Mouse (Mus musculus) kidney, postnatal 36 days (tissue): ENCODE measurements around the gene Fam57a.
"Not testable (repeated sequence)": the region's sequence is repeated elsewhere in the genome, so short reads cannot be mapped to it uniquely, and the experiment has no call there.

ENCODE experiments used
- DNase-seq, 2 experiments: peaks; one replicate each; pipeline ENCODE4 v3.0.0; 2021 to 2022; ENCODE audit warnings: mixed read lengths in 2 of 2

The Fam57a gene

DNA sequence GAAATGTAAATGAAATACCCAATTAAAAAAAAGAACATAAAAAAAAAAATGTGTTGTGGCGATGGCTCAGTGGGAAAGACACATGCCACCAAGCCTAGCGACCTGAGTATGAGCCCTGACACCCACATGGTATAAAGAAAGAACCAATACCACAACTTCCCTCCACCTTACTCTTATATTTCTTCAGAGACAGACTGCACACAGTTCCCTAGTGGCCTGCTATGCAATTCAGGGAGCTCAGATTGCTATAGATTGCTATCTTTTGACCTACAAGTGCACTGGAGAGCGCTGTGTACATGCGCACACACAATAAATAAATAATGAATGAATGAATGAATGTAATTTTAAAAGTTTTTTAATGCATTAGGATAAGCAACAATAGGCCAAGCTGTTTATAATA lies 4.3 kb downstream of the Fam57a start:
- DNase-seq: no peak

DNA sequence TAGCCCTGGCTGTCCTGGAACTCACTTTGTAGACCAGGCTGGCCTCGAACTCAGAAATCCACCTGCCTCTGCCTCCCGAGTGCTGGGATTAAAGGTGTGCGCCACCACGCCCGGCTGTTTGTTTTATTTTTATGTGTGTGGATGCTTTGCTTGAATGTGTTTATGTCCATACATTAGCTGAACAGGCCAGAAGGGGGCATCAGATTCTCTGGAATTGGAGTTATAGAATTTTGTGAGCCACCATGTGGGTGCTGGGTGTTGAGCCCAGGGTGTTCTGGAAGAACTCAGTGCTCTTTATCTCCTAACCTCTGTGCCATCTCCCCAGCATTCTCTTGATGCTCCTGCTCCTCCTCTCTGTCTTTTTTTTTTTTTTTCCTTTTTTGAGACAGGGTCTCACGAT lies 7.4 kb downstream of the Fam57a start:
- DNase-seq: no peak

- DNase-seq: peak in 1 of 2 experiments; percentile 29
These were observed 17.0 kb downstream of the Fam57a start for GRCm38 (mm10) chr11:76196275-76196976.

DNA sequence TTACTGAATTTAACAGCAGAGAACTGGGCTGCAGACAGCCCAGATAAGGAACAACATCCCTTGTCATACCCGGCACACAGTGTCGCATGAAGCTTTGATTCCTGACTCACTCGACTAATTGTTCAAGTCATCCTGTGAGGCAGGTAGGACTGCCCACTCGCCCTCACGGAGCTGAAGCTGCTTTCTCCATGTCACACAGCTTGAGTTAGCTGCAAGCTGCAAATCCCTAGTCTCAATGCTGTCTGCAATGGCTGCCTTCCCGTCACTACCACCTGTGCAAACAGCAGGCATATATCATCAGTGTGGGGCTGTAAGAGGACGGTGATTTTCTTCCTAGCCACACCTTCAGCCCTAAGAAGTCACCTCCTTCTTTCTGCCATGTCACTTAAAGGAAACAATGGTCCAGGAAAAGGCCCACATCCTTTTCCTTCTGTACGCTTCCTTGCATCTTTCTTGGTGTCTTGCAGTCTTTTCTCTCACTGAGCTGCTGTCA lies 17.6 kb downstream of the Fam57a start:
- DNase-seq: no peak

- peak; percentile 86 to 93 for DNase-seq
These were observed 22.5 kb downstream of the Fam57a start for GRCm38 (mm10) chr11:76201761-76202674.

DNA sequence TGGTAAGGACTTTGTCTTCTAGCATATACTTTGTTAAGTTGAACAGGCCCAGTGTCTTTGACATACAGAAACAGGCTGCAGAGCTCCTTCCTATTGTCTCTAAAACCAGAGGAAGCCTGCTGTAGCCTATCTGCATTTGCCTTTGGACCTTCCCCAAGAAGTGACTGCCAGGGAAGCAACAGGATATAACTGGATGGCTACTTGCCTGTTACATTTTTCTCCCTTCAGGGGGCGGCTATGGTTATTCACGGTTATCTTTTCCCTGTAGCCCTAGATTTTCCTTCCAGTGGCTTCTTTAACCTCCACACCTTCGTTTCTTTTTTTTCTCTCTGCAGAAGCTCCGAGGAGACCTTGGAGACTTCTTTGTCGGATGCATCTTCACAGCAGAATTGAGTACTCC lies 27.3 kb downstream of the Fam57a start:
- DNase-seq: no peak

DNA sequence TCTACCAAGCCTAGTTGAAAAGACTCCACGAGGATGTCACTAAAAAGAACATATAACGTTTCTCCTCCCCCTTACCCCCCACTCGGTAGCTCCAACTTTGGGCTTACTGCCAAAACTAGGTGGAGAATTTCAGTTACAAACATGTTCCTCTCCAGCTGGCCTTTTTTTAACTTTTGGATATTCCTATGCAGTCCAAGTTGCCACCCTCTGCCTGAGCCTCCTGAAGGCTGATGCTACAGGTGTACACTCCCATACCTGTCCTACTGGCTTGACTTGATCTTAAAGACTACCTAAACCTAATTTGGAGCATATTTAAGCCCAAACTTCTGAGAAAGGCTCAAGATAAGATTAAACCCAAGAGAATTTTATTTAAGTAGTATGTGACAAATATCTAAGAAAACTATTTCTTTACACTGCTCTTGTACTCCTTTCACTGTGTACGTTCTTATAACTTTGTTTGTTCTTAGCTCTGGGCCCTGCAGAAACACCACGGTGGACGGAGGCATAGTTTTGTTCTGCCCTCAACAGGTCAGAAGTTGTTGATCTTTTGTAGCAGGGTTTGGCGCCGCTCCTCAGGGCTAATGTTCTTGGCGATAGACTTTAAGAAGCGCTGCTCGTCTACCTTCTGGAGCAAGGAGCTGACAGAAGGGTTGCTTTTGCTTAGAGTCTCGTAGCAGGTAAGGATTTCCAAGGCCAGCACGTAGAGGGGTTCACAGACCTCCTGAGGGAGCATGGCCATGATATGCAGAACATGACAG lies 30.9 kb downstream of the Fam57a start:
- DNase-seq: no peak

DNA sequence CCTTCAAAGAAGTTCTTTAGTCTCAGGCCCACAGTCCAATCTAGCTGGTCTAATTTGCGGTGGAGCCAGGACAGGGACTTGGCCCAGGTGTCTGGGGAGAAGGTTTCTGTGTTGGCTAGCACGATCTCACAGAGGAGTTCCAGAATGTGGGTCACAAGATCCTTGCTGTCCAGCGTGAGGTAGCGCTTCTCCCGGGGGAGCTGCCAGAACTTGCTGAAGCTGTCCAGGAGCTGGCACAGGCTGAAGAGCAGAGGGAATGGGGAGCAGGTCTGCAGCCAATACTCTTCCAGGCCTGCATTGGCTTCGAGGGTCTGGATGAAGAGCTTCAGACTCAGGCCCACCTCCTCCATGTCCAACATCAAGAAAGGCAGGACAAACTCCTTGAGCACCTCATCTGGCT lies 32.1 kb downstream of the Fam57a start:
- not testable (repeated sequence) for DNase-seq

DNA sequence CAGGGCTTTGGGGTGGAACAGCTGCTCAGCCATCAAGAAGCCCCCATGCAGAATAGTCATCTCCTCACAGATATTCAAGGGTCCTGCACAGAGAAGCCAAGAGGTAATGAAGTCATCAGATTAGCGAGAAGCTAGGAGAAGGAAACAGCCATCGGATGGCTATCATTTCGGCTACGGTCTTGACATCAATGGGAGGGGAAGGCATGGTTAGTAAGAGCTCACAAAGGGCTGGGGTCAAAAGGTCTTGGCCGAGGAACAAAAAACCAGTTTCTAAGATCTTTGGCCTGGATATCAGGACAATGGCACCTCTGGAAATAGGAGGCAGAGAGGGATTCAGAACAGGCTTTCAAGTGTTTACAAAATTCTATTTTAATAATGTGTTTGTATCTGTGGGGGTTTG lies 34.4 kb downstream of the Fam57a start:
- no peak for DNase-seq

GRCm38 (mm10) chr11:76215011-76215410 lies 35.5 kb downstream of the Fam57a start:
- no peak for DNase-seq

- DNase-seq: no peak
These were observed 36.6 kb downstream of the Fam57a start for GRCm38 (mm10) chr11:76216049-76216540.

DNA sequence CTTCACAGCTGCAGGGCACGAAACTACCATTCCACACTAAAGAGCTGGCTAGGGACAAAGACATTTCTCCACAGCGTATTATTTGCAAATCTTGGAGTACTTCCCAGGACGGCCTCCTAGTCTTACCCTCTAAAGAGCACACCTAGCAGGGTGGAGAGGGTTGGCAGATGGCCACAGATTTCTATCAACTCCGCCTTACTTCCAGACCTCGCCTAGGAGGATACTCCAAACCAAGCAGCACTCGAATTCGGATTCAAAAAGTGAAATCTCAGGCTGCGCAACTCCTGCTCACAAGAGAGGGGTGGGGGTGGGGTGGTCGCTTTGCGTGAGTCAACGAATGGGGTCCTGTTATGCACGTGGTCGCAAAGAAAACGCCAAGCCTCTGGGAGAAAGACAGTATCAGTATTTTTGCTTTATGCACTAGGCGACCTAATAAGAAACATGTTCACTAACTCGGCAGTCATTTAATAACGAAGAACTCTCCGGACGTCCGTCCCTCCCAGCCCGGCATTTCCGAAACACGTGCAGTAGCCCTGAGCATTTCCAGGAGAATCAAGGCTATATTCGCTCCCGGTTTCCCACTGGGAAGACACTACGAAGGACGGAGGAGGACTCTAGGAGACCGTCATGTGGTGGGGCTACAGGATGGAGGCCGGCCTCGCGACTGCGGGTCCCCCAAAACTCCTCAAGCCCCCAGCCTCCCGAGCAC lies 37.4 kb downstream of the Fam57a start:
- DNase-seq: peak; percentile 68 to 71

GRCm38 (mm10) chr11:76217390-76217800 lies 37.9 kb downstream of the Fam57a start, which contains the start of the genes Dbil5 and Gemin4:
TSS of gene Dbil5 (plus strand) at chr11:76217608.
TSS of gene Gemin4 (minus strand) at chr11:76217664.
- DNase-seq: peak; percentile 98 to 99

DNA sequence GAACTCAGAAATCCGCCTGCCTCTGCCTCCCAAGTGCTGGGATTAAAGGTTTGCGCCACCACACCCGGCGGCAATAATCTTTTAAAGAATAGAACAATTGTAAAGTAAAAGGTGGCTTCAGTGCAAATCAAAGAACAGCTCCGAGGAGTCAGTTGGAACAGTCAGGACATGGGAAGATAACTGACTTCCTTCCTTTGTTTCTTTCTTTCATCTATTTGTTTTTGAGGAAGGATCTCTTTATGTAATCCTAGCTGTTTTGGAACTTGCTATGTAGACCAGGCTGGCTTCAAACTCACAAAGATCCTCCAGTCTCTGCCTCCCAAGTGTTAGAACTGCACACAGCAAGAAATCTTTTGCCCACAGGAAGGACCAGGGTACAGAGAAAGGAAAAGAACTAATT lies 45.2 kb downstream of the Fam57a start:
- DNase-seq: no peak

DNA sequence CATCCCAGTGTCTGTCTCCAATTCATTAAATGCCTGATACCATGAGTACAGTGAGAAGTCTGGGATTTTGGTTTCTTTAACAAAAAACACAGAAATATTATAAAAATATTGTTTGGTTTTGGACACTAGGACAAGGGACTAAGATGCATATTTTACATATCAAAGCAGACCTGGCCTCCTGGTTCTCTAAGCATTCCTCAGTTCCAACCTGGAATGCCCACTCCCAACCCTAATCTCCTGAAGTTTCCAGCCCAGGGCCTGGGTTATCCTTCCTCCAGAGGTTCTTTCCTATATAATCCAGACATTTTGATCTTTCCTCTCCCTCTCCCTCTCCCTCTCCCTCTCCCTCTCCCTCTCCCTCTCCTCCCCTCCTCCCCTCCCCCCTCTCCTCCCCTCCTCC lies 45.6 kb downstream of the Fam57a start:
- no peak for DNase-seq

DNA sequence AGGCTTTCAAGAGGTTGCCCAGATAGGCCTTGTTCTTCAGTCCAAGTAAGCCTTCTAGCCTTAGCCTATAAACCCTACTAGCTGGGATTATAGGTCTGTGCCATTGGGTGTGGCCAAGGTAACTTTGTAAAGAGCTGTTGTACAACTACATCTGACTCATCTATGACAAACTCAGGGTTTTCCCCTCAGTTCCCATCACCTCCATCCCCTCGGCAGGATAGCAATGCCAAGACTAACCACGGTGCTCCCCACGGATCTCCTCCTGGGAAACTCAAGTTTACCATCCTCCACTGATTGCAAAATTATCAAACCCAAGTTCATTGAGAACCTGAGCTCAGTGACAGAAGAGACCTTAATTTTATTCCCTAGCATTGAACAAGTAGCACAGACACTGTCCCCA lies 56.7 kb downstream of the Fam57a start:
- DNase-seq: no peak

DNA sequence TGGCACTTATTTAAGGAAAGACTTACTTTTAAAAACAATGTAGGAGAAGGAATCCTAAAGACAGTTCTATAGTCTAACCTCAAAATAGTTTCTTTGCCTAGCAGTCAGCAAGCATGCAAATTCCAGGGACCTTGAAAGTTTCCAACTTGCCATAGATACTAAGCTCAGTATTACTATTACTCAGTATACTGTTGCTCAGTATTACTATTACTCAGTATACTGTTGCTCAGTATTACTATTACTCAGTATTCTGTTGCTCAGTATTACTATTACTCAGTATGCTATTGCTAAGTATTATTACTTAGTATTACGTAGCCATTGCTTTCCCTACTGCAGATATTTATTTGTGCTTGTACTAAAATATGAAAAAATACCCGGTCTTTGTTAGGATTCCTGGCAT lies 60.3 kb downstream of the Fam57a start:
- DNase-seq: no peak

GRCm38 (mm10) chr11:76242901-76243810 lies 63.7 kb downstream of the Fam57a start, which contains the start of the genes Mrm3 and Glod4:
TSS of gene Mrm3 (plus strand) at chr11:76243715.
TSS of gene Glod4 (minus strand) at chr11:76243725.
- peak; percentile 93 to 96 for DNase-seq

DNA sequence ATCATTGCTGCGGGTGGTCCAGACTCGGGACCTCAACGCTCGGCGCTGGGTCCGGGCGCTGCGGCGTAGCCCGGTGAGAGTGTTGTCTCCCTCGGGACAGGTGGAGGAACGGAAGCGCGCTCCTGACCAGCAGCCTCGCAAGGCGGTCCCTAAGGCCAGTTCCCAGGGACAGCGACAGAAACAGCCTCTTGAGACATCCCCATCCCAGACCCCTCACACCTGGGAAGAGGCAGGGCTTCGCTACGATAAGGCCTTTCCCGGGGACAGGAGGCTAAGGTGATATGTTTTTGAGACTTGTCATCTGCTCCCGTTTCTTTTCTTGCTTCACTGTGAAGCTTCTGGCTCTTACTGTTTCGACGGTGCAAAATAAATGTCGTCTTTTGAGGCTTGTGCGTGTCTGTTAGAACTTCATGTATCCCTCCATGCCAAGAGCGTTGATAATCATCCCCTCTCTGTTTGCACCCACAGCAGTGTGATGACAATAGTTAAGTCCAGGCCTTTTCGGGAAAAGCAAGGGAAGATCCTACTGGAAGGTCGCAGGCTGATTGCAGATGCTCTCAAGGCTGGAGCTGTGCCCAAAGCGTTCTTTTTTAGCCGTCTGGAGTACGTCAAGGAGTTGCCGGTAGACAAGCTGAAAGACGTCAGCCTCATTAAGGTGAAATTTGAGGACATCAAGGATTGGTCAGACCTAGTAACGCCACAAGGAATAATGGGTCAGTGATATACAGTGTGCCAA lies 64.5 kb downstream of the Fam57a start:
- DNase-seq: no peak

GRCm38 (mm10) chr11:76246439-76246838 lies 67.0 kb downstream of the Fam57a start:
- no peak for DNase-seq
